Mouse (Mus musculus) C2C12 (cell line): ENCODE data around the gene Gpr108. TPM values are rescaled to one million over a fixed set of nuclear protein-coding genes. Genes with fewer than 3 reads are reported as not detected.

Experiments used
- H3K27me3 ChIP-seq: one replicate; pipeline ENCODE4 v1.6.1; 2011; ENCODE audit not compliant: control insufficient read depth, insufficient read depth, insufficient read length
- H3K36me3 ChIP-seq: one replicate; pipeline ENCODE4 v1.6.1; 2011; ENCODE audit not compliant: control insufficient read depth, insufficient read depth
- H3K4me3 ChIP-seq: one replicate; pipeline ENCODE4 v1.5.1; 2011; ENCODE audit warnings: mild to moderate bottlenecking, control low read depth; ENCODE audit not compliant: poor library complexity, insufficient read depth, severe bottlenecking
- H3K79me2 ChIP-seq: one replicate; pipeline ENCODE4 v1.6.1; 2011; ENCODE audit not compliant: control insufficient read depth, insufficient read depth
- H3K79me3 ChIP-seq: one replicate; pipeline ENCODE4 v1.6.1; 2011; ENCODE audit warnings: low read depth, control low read depth
- H3ac ChIP-seq: one replicate; pipeline ENCODE3; 2011; ENCODE audit warnings: low read depth; ENCODE audit not compliant: control insufficient read depth, insufficient read length
- CEBPB ChIP-seq: IDR thresholded peaks from one replicate; pipeline ENCODE4 v1.6.1; 2011; ENCODE audit warnings: low read depth, mild to moderate bottlenecking, control low read depth, moderate library complexity
- CTCF ChIP-seq: IDR thresholded peaks from one replicate; pipeline ENCODE4 v1.5.1; 2011; ENCODE audit not compliant: control insufficient read depth, insufficient read depth, insufficient read length
- FOSL1 ChIP-seq: IDR thresholded peaks from one replicate; pipeline ENCODE4 v1.8.0; 2011; ENCODE audit warnings: mild to moderate bottlenecking, low read length; ENCODE audit not compliant: poor library complexity, insufficient read depth, severe bottlenecking
- MAX ChIP-seq: IDR thresholded peaks from one replicate; pipeline ENCODE4 v1.6.1; 2011; ENCODE audit warnings: mild to moderate bottlenecking, control low read depth
- MYOD1 ChIP-seq: IDR thresholded peaks from one replicate; pipeline ENCODE4 v1.6.1; 2011; ENCODE audit warnings: low read depth; ENCODE audit not compliant: control insufficient read depth, insufficient read length
- MYOG ChIP-seq: IDR thresholded peaks from one replicate; pipeline ENCODE4 v1.6.1; 2011; ENCODE audit not compliant: control insufficient read depth, insufficient read length; ENCODE audit errors: extremely low read depth
- USF1 ChIP-seq: IDR thresholded peaks from one replicate; pipeline ENCODE4 v1.6.1; 2011; ENCODE audit warnings: low read depth, mild to moderate bottlenecking, control low read depth, moderate library complexity
- microRNA-seq: library from miRNA; unstranded; fragments of <30 nt; microRNA quantifications from one replicate; pipeline ENCODE4, GENCODE M21; 2019; ENCODE audit warnings: borderline microRNAs expressed
- polyA plus RNA-seq: library from polyadenylated mRNA; unstranded; fragments of >200 nt; fragmentation: generic; extraction: Trizol; gene quantifications from one replicate; pipeline ENCODE4 v1.2.1, GENCODE M21; 2012; ENCODE audit warnings: missing spikeins

The Gpr108 gene
- polyA plus RNA-seq, 1 experiment: 24.7 TPM

DNA sequence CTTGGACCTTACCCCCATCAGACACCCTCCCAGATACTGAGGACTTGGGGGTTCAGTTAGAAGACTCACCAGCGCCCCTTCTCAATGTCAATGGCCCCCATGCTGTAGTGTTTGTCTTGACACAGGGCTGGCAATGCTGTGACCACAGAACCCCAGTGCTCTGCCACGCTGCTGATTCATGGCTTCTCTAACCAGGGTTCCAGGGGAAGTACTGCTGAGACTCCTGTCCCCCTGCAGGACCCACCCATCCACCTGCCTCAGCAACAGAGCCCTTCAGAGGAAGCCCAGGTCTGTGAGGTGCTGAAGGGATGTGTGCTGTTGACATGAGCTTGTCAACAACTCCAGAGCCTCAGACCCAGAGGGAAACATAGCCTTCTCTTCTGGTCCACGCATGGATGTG, 53.5 kb downstream of the Gpr108 start:
- TF ChIP-seq USF1: no peak
- TF ChIP-seq CEBPB: no peak
- no peak for TF ChIP-seq MAX
- no peak for TF ChIP-seq CTCF
- TF ChIP-seq FOSL1: no peak
- no peak for TF ChIP-seq MYOG
- no peak for TF ChIP-seq MYOD1
- no peak overlapping the region for H3ac ChIP-seq
- no peaks in the 10 kb centered on the region for H3K79me3 ChIP-seq
- no peak overlapping the region for H3K4me3 ChIP-seq
- H3K79me2 ChIP-seq: no peaks in the 10 kb centered on the region
- H3K36me3 ChIP-seq: no peaks in the 10 kb centered on the region
- peaks cover 45% of the 10 kb centered on the region for H3K27me3 ChIP-seq

DNA sequence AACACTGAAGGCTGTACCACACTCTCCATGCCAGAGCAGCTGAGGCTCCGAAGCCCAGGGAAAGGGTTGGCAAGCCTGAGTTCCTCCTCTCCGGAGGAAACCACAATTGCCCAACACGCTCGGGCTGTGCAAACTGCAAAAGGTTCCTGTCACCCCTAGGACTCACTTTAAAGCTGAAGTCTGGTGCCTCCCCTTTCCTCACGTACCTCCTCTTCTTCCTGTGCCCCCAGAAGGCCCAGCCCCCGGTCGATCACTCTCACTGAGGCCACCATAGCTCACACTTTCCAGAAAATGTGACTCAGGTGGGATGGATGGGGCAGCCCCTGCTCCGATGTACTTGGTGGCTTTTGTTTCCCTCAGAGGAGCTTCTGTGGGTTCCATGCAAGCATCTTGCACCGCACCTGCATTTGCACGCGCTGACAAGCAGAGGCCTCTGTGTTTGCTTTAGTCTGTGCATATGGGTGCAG, 54.2 kb downstream of the Gpr108 start, which contains the start of gene Tnfsf14:
Gene Tnfsf14, minus strand, starts transcription at position 137 of the 467 bp plus-strand sequence.
- Histone ChIP-seq H3K36me3 (no peaks in the 10 kb centered on the region), H3K79me3 (no peaks in the 10 kb centered on the region), H3K4me3 (no peak within 1 kb of the TSS), H3K27me3 (peaks cover 46% of the 10 kb centered on the region), H3ac (no peak within 1 kb of the TSS), H3K79me2 (no peaks in the 10 kb centered on the region)
- no peak for TF ChIP-seq CTCF
- no peak for TF ChIP-seq MAX
- no peak for TF ChIP-seq USF1
- TF ChIP-seq CEBPB: no peak
- no peak for TF ChIP-seq FOSL1
- TF ChIP-seq MYOD1: no peak
- TF ChIP-seq MYOG: no peak

DNA sequence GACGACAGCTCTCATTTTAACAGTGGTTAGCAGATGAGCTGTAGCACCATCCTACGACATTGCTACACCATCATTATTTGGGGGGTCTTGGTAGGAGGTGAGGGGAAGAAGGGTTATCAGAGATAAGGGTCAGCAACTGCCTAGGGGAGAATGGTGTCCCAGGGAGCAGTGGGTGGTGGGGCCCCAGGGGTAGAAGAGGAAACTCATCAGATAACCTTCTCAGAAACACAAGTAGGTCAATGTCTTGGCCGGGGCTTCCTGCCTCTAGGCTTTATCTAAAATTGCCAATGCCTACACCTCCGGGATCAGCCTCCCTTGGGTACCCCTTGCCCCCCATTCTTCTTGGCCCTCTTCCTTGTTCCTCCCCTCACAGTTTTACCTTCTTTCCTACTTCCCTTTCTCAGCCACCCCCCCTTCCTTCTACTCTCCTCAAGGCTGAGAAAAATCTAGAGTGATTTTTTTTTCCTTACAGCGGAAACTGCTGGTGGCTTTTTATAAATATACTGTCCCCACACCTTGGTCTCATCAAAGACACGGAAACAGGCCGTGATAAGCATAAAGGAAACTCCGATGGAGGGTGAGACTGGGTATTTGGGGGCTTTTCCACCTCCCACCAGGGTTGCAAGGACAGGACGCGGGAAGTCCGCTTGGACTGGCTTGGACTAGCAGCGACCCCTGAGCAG, 59.6 kb downstream of the Gpr108 start:
- Histone ChIP-seq H3K4me3 (no peak overlapping the region), H3K79me3 (no peaks in the 10 kb centered on the region), H3ac (no peak overlapping the region), H3K79me2 (no peaks in the 10 kb centered on the region), H3K36me3 (no peaks in the 10 kb centered on the region), H3K27me3 (peaks cover 31% of the 10 kb centered on the region)
- TF ChIP-seq CTCF (no peak), MAX (no peak), FOSL1 (no peak), CEBPB (no peak), MYOG (no peak), USF1 (no peak), MYOD1 (no peak)

DNA sequence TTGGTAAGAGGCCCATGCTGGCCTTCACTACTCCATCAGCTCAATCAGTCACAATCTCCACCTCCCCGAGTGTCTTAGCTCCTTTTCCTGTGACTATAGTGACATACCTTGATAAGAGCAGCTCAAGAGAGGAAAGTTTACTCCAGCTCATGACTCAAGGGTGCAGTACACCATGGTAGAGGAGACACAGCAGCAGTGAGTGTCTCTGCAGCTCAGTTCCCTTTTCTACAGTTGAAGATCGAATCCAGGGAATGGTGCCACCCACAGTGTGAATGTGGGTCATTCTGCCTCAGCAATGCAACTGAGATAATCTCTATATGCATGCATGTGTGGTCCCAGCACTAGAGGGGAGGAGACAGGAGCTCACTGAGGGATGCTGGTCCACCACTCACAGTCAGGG, 62.6 kb downstream of the Gpr108 start:
- Histone ChIP-seq H3ac (no peak overlapping the region), H3K79me2 (no peaks in the 10 kb centered on the region), H3K79me3 (no peaks in the 10 kb centered on the region), H3K36me3 (no peaks in the 10 kb centered on the region), H3K27me3 (peaks cover 10% of the 10 kb centered on the region), H3K4me3 (no peak overlapping the region)
- TF ChIP-seq USF1: no peak
- no peak for TF ChIP-seq MYOD1
- TF ChIP-seq CTCF: no peak
- TF ChIP-seq MYOG: no peak
- TF ChIP-seq CEBPB: no peak
- no peak for TF ChIP-seq FOSL1
- no peak for TF ChIP-seq MAX

Small RNAs within 50 kb of the gene (microRNA-seq; reads per million reads assigned to microRNA genes)
- not detected for gene Mir6978

Other genes with a start within 250 kb of the Gpr108 start
- 0.63 TPM for gene Pspn, start 248.4 kb downstream of the Gpr108 start, polyA plus RNA-seq
- gene Gtf2f1, start 237.2 kb downstream of the Gpr108 start, polyA plus RNA-seq: 76.8 TPM
- not detected for gene Gm17949, start 237.0 kb downstream of the Gpr108 start, polyA plus RNA-seq
- 68.5 TPM for gene Khsrp, start 216.9 kb downstream of the Gpr108 start, polyA plus RNA-seq
- not detected for gene Slc25a41, start 206.8 kb downstream of the Gpr108 start, polyA plus RNA-seq
- not detected for gene Crb3, start 189.3 kb downstream of the Gpr108 start, polyA plus RNA-seq
- gene Slc25a23, start 188.6 kb downstream of the Gpr108 start, polyA plus RNA-seq: 0.89 TPM
- gene Dennd1c, start 169.9 kb downstream of the Gpr108 start, polyA plus RNA-seq: not detected
- gene Tubb4a, start 160.7 kb downstream of the Gpr108 start, polyA plus RNA-seq: 0.18 TPM
- gene Tnfsf9, start 143.1 kb downstream of the Gpr108 start, polyA plus RNA-seq: 11.8 TPM
- not detected for gene Cd70, start 98.7 kb downstream of the Gpr108 start, polyA plus RNA-seq
- gene Tnfsf14, start 54.3 kb downstream of the Gpr108 start, polyA plus RNA-seq: not detected
- gene C3, start 20.3 kb downstream of the Gpr108 start, polyA plus RNA-seq: 0.01 TPM
- gene Trip10, start 1.0 kb upstream of the Gpr108 start, polyA plus RNA-seq: 45.7 TPM
- not detected for gene Vav1, start 30.7 kb upstream of the Gpr108 start, polyA plus RNA-seq
- not detected for gene Adgre1, start 110.2 kb upstream of the Gpr108 start, polyA plus RNA-seq